Mouse (Mus musculus): ENCODE results near the gene Tmem259. TPM values are rescaled to one million over a fixed set of nuclear protein-coding genes. Genes with fewer than 3 reads are reported as not detected.
A peak's percentile ranks its signal among the peaks of the same experiment; 100 is the strongest.

Tmem259 gene
- total RNA-seq (2022): 100 to 1,000 TPM; 105 to 117 (median 113) TPM

DNA sequence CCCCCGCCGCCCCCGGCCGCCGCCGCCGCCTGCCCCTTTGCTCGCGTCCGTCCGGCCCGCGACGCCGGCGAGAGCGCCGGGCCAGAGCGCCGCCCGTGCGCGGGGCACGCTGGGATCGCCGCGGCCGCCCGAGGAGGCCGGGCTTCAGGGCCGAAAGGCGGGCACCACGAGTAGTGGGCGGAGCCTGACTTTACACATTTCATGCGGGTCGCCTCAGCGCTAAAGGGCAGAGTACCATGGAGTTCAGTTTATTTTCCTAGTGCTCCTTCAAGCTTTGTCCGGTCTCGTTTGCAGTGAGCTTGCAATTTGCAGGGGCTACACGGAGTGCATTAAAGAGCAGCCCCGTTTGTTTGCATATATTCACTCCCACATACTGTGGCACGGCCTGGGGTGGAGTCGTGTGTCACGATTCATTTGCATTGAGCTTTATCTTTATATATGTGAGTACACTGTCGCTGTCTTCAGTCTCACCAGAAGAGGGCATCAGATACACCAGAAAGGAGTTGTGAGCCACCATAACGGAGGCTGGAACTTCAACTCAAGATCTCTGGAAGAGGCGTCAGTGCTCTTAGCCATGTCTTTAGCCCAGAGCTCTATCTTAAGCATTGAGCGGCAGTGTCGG, at the start of gene Tmem259:
Tmem259 (minus strand) TSS at position 136 of the 622 bp plus-strand sequence.
- DNase-seq (ENCODE audit: low spot score in 2 of 2): peak; percentile 70 to 84

DNA sequence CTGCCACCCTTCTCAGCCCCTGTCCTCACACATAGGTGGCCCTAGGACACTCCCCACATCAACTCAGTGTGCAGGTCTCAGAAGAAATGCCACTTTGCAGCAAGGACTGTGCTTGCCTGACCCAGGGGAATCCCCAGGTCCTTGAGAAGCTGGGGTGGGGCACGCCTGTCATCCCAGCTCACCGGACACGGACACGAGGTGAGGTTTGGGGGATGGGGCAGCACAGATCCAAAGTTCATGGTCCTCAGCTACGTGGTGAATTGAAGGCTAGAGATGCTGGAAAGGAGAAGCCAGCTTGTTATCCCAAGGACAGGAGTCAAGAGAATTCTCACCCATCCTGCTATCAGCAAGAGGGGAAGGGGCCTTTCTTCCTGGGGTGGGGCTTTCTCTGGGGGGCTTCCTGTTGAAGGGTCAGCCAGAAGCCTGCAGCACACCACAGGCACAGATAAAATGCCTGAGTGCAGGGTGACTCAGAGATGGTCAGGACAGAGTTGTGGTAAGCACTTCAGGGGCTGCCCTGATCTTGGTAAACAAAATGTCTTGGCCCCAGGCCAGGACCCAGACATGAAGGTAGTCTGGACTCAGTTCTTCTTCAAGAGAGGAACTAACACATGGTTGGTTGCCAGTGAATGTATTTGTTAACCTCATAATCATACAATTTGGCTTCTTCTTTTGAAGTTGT, 48.8 kb upstream of the Tmem259 start:
- no peak for DNase-seq (ENCODE audit: low spot score in 2 of 2)

DNA sequence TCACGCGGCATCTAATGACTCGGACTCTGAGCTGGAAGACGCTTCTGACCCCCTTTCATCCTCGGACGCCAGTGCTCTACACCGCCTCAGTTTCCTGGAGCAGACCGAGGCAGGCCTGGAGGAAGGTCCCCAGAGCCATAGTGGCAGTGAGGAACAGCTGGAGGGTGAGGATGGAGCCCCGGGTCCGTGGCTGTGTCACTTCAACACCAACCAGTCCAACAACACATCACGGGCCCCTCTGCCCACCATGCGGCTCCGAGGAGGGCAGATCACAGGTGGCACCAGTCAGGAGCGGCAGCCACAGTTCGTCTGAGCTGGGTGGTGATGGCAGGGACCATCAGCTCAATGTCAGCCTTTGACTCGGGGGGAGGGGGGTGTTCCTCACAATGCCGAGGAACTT, 46.6 kb upstream of the Tmem259 start:
- DNase-seq (ENCODE audit: low spot score in 2 of 2): no peak

DNA sequence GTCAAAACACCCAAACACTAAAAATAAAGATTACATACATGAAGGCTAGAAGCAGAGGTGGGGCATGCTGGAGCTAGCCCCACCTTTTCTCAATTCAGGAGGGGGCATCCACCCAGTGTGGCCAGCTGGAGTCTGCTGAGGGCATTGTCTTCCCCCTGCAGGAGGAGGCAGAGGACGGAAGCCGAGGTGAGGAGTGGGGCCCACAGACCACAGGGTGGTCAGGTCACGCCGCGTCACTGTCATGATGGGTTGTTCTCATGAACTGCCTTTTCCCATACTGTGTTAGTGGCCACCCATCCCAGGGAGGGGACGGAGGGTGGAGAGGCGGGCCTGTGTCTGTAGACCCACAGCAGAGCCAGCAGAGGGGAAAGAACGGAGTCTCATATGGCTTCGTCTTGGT, 46.1 kb upstream of the Tmem259 start:
- DNase-seq (ENCODE audit: low spot score in 2 of 2): no peak

DNA sequence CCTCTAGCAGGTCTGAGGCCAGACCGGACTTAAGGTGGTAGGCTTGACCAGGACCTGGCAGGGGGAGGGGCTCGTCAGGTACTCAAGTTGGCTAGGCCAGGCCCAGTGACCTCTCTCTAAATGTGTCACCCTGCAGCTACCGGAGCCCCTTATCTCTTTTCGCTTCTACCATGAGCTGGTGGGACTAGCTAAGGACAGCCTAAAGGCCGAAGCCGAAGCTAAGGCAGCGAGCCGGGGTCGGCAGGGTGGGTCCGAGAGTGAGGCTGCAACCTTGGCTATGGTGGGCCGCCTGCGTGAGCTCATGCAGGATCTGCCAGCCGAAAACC, 44.4 kb upstream of the Tmem259 start:
- DNase-seq (ENCODE audit: low spot score in 2 of 2): no peak

DNA sequence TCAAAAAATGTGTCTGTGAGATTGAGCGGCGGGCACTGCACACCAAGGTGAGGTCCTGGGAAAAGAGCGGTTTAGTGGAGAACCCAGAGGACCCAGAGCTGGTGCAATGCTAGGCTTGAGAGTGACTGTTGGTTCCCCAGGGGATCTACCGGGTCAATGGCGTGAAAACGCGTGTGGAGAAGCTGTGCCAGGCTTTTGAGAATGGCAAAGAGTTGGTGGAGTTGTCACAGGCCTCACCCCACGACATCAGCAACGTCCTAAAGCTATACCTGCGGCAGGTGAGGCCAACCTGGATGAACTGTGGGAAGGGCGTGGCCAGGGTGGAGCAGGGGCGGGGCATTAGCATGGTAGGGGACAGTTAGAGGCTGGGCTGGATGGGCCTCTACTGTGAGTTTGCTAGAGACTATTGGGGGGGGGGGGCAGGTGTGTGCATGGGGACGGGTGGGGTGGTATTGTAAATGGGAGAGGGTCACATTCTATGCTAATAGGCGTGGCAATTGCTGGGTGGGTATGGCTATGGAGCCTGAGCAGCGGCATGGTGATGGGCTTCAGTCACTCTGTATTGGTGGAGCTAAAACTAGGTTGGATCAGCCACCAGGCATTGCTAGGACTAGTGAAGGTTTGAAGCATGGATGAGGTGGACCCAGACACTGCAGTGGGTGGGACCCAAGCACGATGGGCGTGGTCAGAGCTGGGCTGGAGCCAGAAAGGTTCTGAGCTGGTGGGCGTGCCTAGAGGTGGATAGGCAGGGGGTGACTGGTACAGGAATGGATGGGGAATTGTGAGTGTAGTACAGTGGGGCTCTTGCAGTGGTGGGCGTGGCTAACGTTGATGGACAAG, 43.8 kb upstream of the Tmem259 start:
- no peak for DNase-seq (ENCODE audit: low spot score in 2 of 2)

DNA sequence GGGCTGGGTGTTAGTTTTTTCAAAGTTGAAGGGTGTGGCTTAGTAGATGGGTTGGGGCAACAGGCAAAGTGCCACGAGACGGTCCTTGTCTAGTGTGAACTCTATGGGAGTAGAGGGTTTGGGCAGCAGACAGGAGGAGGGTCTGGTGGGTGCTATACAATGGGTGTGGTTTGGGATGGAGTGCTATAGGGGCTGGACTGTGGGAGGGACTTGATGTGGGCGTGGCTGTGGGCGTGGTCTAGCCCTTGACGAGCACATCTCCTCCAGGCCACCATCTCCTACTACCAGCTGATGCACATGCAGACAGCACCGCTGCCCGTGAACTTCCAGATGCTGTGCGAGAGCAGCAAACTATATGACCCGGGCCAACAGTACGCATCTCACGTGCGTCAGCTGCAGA, 41.8 kb upstream of the Tmem259 start:
- DNase-seq (ENCODE audit: low spot score in 2 of 2): no peak

DNA sequence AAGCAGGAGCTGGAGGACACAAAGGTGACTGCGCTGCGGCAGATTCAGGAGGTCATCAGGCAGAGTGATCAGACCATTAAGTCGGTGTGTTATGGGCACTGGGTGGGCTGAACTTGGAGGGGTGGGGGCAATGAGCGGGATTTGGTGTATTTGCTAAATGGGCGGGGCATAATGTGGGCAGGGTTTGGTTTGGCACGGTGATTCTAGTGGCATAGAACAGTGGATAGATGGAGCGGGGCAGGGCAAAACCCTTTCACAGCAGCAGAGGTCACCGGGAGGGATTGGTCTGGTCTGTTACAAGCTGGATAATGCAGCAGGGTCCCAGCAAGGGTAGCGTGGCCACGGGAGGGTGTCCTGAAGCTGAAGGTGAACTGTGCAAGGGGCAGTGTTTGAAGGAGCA, 41.3 kb upstream of the Tmem259 start:
- DNase-seq (ENCODE audit: low spot score in 2 of 2): no peak

DNA sequence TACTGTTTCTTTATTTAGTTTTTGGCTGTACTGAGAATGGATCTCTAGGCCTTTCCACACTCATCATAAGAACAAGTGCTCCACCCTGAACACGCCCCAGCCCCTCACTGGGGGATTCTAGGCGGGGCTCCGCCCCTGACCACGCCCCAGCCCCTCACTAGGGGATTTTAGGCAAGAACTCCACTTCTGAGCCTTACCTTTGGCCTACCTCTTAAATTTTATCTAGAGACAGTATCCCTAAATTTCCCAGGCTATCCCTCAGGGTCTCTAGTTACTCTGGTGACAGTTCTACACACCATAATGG, 40.9 kb upstream of the Tmem259 start:
- DNase-seq (ENCODE audit: low spot score in 2 of 2): no peak

DNA sequence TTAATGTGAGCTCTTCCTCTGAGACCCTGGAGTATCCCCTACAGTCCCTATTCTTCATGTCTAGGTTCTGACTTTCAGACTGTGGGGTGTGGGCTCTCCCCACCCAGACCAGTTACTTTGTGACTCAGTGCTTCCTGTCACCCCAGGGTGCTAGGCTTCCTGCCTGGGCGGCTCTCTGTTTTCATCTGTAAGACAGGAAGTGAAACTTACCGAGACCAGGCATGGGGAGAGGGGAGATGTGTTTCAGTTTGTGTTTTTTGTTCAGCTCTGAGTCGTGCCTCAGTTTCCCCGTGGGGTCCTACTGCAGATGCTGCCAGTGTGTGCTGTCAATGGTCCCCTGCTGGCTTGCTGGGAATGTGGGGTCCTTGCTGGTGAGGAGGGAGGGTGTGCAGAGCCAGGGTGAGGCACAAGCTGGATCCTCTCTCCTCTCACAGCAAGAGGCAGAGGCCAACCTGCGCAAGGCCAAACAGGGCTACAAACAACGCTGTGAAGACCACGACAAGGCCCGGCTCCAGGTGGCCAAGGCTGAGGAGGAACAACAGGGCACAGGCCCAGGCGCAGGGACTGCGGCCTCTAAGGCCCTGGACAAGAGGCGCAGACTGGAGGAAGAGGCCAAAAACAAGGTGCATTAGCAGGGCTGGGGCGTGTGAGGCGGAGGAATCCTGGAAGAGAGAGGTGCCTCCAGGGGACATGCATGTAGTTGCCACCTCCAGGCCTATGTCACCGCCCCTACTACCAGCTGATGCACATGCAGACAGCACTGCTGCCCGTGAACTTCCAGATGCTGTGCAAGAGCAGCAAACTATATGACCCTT, 40.3 kb upstream of the Tmem259 start:
- DNase-seq (ENCODE audit: low spot score in 2 of 2): no peak

DNA sequence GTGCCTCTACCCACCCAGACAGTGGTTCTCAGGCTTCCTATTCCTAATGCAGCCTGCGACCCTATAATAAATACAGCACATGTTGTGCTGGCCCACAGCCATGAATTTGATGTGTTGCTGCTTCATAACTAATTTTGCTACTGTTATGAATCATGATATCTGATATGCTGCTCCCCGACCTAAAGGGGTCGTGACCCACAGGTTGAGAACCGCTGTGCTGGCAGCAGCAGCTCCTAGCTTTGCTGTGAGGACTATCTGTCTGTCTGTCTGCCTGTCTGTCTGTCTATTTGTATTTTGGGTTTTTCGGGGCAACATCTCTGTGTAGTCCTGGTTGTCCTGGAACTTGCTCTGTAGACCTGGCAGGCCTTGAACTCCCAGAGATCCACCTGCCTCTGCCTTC, 39.6 kb upstream of the Tmem259 start:
- DNase-seq (ENCODE audit: low spot score in 2 of 2): no peak

DNA sequence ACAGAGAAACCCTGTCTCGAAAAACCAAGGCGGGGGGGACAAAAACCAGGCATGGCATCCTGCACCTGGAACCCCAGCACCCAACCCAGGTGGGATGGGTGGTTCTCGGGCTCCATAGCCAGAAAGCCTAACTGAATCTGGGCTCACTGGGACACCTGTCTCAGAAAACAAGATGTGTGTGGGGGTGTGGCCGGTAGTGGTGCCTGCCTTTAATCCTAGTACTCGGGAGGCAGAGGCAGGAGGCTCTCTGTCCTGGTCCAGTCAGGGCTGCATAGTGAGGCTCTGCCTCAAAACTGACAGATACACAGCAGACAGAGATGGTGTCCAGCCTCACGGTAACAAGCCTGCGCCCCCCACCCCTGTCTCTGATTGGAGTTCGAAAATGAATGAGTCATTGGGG, 38.7 kb upstream of the Tmem259 start:
- DNase-seq (ENCODE audit: low spot score in 2 of 2): no peak

DNA sequence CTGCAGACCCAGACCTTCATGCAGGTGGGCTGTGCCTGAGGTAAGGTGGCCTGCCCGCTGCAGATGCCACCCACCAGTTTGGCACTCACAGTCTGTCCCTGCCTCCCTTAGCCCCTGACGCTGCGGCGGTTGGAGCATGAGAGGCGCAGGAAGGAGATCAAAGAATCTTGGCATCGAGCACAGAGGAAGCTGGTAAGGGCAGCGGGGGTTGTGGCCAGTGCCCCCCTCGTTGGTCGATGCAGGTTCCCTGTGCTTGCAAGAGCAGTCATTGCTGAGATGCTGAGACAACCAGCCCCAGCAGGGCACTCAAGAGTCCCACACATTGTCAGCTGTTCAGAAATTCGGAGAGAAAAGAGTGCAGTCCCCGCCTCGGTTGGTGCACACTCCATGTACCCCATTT, 38.0 kb upstream of the Tmem259 start:
- DNase-seq (ENCODE audit: low spot score in 2 of 2): no peak

DNA sequence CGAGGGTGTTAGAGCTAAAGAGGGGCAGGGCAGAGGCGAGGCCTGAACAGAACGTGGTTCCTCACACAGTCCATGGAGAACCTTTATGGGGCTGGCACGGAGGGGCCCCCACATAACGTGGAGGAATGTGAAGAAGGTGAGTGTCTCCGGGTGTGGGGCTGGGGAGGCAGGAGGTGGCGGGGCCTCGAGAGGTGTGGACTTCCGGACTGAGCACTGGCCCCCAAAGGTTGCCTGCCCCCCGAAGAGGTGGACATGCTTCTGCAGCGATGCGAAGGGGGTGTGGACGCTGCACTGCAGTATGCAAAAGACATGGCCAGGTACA, 37.2 kb upstream of the Tmem259 start:
- DNase-seq (ENCODE audit: low spot score in 2 of 2): no peak

DNA sequence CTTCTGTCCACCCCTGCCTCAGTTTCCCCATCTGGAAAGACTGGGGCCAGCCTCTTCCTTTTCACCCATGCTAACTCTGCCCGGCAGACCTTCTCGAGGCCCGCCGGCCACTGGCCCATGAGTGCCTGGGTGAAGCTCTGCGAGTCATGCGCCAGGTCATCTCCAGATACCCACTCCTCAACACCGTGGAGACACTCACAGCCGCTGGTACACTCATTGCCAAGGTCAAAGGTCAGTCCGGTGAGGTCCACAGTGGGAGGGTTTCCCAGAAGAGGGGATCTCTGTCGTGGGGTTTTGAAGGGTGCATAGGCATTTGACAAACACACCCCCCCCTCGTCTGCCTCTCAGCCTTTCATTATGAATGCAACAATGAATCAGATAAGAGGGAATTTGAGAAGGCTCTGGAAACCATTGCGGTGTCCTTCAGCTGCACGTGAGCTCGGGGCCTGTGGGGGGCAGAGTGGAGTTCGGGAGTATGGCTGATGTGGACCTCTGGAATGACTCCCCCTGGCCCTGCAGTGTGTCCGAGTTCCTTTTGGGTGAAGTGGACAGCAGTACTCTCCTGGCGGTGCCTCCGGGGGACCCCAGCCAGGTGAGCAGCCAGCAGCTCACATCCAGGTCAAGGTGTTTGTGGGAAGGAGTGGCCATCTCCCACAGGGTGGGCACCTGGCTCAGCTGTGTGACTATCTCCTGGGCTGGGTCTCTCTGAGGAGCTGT, 36.6 kb upstream of the Tmem259 start:
- DNase-seq (ENCODE audit: low spot score in 2 of 2): no peak

DNA sequence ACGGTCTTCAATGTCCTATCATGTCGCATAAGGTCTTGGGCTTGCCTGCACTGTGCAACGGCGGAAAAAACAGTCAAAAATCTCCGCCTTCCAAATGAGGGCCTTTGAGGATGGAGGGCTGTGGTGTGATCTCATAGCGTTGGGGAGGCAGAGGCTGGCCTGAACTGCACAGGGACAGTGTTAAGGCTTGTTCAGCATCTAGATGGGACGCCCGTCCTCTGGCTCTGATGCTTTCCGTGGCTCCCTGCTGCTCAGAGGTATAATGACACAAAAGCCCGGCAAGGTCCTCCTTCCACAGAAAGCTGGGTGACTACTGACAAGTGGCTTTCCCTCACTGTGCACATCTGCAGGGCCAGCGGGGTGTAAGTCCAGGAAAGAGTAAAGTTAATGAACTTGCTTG, 36.1 kb upstream of the Tmem259 start:
- DNase-seq (ENCODE audit: low spot score in 2 of 2): no peak

DNA sequence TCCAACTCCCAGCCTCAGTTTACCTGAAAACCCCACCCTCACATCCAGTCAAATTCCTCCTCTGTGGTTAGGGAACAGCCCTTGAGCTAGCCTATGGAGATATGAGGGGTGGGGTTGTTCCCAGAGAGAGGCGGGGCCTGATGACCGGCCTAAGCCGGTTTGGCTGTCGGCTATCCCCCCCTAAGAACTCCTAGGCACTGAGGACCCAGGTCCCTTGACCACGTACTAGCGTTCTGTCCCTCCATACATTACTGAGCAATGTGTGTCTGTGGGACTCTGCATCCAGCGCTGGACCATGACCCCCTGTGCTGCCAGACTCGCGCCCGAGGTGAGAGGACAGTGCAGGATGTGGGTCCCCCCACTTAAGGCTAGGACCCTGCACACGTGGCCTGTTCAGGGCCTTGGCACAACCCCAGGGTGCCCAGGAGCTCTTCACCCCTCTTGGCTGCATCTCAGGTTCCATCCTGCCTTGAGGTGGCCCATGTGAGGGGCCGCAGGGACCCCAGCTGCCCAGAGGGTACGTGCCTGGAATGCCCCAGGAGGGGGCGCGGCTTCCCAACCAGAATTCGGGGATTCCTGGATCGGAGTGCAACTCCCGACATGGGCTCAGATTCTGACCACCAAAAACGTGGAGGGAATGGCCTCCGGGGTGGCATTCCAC, 35.5 kb upstream of the Tmem259 start:
- no peak for DNase-seq (ENCODE audit: low spot score in 2 of 2)

DNA sequence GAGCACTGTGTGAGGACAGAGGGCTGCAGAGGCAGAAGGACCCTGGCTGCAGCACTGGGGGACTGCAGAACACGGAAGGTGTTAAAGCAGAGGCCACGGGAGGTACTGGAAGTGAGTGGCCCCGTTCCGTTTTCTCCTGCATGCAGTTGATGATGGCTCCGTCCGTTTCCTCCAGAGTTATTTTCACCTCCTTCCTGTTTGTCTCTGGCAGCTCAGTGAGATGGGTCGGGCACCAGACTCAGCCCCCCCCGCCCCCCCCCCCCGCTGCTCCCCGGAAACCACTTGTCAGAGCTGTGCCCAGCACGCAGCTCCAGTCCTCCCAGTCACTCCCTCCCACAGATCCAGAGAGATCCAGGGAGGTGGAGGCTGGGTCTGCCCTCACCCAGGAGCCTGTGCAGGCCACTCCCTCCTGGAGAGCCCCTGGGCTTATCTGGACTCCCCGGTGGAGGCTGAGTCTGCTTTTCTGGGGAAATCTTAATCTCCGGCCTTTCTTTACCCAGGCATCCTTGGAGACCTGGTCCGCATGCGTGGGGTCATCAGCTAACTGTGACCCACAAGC, 34.7 kb upstream of the Tmem259 start:
- DNase-seq (ENCODE audit: low spot score in 2 of 2): no peak

DNA sequence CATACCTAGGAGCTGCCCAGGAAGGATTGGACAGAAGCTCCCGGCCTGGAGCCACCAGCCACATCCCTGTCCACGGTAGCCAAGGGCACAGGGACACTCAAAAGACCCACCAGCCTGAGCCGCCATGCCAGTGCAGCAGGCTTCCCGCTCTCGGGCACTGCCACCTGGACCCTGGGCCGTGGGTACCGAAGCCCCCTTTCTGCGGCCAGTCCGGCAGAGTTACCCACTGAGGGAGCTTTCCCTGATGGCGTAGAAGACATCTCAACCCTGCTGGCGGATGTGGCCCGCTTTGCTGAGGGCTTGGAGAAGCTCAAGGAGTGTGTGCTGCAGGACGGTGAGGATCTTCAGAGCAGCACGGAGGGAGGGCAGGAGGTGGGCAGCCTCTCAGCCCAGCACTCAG, 33.6 kb upstream of the Tmem259 start:
- DNase-seq (ENCODE audit: low spot score in 2 of 2): no peak

DNA sequence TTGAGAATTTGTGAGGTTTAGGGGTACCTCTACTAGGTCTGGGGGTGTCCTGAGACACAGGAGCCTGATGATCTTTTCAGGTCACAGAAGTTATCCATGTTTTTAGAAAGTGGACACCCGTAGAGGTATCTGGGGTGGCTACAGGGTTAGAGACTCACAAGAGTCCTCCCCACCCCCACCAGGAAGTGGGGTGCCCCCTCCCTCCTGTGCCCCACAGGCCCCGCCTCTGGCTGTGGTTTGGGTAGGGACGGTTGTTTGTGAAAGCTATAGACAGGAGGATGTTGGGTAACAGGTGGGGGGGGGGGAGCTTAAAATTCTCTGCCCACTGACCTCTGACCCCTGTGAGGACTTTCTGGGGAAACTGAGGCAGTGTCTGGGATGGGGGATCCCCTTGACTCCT, 33.2 kb upstream of the Tmem259 start:
- no peak for DNase-seq (ENCODE audit: low spot score in 2 of 2)

DNA sequence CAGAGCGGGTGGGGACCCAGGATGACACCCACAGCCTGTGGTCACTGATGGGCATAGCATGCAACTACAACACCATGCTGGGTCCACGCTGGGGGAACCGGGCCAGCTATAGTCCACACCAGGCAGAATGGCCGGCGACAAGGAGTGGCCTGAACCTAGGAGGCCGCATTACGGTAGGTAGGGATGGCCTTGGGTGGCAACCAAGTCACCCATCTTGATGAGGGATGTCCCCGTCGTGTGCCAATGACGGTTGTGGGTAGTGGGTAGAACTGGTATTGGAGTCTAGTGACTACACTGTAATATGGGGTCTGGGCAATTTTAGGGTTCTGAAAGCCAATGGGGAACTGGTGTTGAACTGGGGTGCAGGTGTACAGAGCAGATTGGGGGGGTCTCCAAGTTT, 32.8 kb upstream of the Tmem259 start:
- no peak for DNase-seq (ENCODE audit: low spot score in 2 of 2)

Data from left cerebral cortex, adult 8-10 months (tissue).